Mouse (Mus musculus): Measurements from ENCODE around the gene Defb13. TPM values are rescaled to one million over a fixed set of nuclear protein-coding genes. Genes with fewer than 3 reads are reported as not detected.

Gene Defb13
- polyA plus RNA-seq, 1 experiment from 2014 or later = not detected

GRCm38 (mm10) chr8:21955321-21955720, 8.8 kb downstream of the Defb13 start:
- H3K9me3 ChIP-seq (replicated peaks; ENCODE audit: control insufficient read depth, low read length) = no peaks in the 10 kb centered on the region
- H3K27me3 ChIP-seq (ENCODE audit: control insufficient read depth, insufficient read depth, low read length) = no peaks in the 10 kb centered on the region
- H3K4me2 ChIP-seq (ENCODE audit: low read depth, low read length) = no peak overlapping the region
- no peak overlapping the region for H3K9ac ChIP-seq (ENCODE audit: low read length)
- no peak overlapping the region for H3K27ac ChIP-seq (ENCODE audit: low read length)
- 5% methylated on average over 9 of the region's 9 CpGs for WGBS
- H3K4me1 ChIP-seq (ENCODE audit: control insufficient read depth, insufficient read depth, low read length) = no peaks in the 10 kb centered on the region
- no peaks in the 10 kb centered on the region for H3K36me3 ChIP-seq (ENCODE audit: control insufficient read depth, insufficient read depth, low read length)
- H3K4me3 ChIP-seq (replicated peaks; ENCODE audit: low read length) = no peak overlapping the region
- no peak for ATAC-seq (ENCODE audit: insufficient read depth, low FRiP score)

GRCm38 (mm10) chr8:21956336-21956735, 9.8 kb downstream of the Defb13 start:
- H3K27ac ChIP-seq (ENCODE audit: low read length) = no peak overlapping the region
- no peaks in the 10 kb centered on the region for H3K4me1 ChIP-seq (ENCODE audit: control insufficient read depth, insufficient read depth, low read length)
- no peak overlapping the region for H3K4me2 ChIP-seq (ENCODE audit: low read depth, low read length)
- no peaks in the 10 kb centered on the region for H3K9me3 ChIP-seq (replicated peaks; ENCODE audit: control insufficient read depth, low read length)
- H3K4me3 ChIP-seq (replicated peaks; ENCODE audit: low read length) = no peak overlapping the region
- ATAC-seq (ENCODE audit: insufficient read depth, low FRiP score) = no peak
- no peak overlapping the region for H3K9ac ChIP-seq (ENCODE audit: low read length)
- no peaks in the 10 kb centered on the region for H3K27me3 ChIP-seq (ENCODE audit: control insufficient read depth, insufficient read depth, low read length)
- no peaks in the 10 kb centered on the region for H3K36me3 ChIP-seq (ENCODE audit: control insufficient read depth, insufficient read depth, low read length)
- 78% methylated on average over 3 of the region's 3 CpGs for WGBS

- Histone ChIP-seq H3K9me3 (replicated peaks; ENCODE audit: control insufficient read depth, low read length) (no peaks in the 10 kb centered on the region), H3K27me3 (ENCODE audit: control insufficient read depth, insufficient read depth, low read length) (no peaks in the 10 kb centered on the region), H3K4me3 (replicated peaks; ENCODE audit: low read length) (no peak within 1 kb of the TSS), H3K27ac (ENCODE audit: low read length) (no peak within 1 kb of the TSS), H3K9ac (ENCODE audit: low read length) (no peak within 1 kb of the TSS), H3K4me2 (ENCODE audit: low read depth, low read length) (no peak within 1 kb of the TSS), H3K36me3 (ENCODE audit: control insufficient read depth, insufficient read depth, low read length) (no peaks in the 10 kb centered on the region), H3K4me1 (ENCODE audit: control insufficient read depth, insufficient read depth, low read length) (no peaks in the 10 kb centered on the region)
- WGBS = 87% methylated on average over 2 of the region's 2 CpGs
- ATAC-seq (ENCODE audit: insufficient read depth, low FRiP score) = no peak
These were observed 11.9 kb downstream of the Defb13 start, which contains the start of gene Fam90a1a for GRCm38 (mm10) chr8:21958414-21958813. TSS of gene Fam90a1a (plus strand) at chr8:21958714.

GRCm38 (mm10) chr8:21966646-21967045, 20.1 kb downstream of the Defb13 start:
- H3K36me3 ChIP-seq (ENCODE audit: control insufficient read depth, insufficient read depth, low read length) = no peaks in the 10 kb centered on the region
- ATAC-seq (ENCODE audit: insufficient read depth, low FRiP score) = no peak
- no peaks in the 10 kb centered on the region for H3K4me1 ChIP-seq (ENCODE audit: control insufficient read depth, insufficient read depth, low read length)
- H3K27ac ChIP-seq (ENCODE audit: low read length) = no peak overlapping the region
- no peak overlapping the region for H3K9ac ChIP-seq (ENCODE audit: low read length)
- no peaks in the 10 kb centered on the region for H3K27me3 ChIP-seq (ENCODE audit: control insufficient read depth, insufficient read depth, low read length)
- H3K9me3 ChIP-seq (replicated peaks; ENCODE audit: control insufficient read depth, low read length) = no peaks in the 10 kb centered on the region
- 77% methylated on average over 1 of the region's 1 CpGs for WGBS
- H3K4me2 ChIP-seq (ENCODE audit: low read depth, low read length) = no peak overlapping the region
- no peak overlapping the region for H3K4me3 ChIP-seq (replicated peaks; ENCODE audit: low read length)

GRCm38 (mm10) chr8:21969475-21969874, 22.9 kb downstream of the Defb13 start, which contains the start of gene Ccdc70:
TSS of gene Ccdc70 (plus strand) at chr8:21969775.
- no peak for ATAC-seq (ENCODE audit: insufficient read depth, low FRiP score)
- Histone ChIP-seq H3K27me3 (ENCODE audit: control insufficient read depth, insufficient read depth, low read length) (no peaks in the 10 kb centered on the region), H3K4me3 (replicated peaks; ENCODE audit: low read length) (no peak within 1 kb of the TSS), H3K36me3 (ENCODE audit: control insufficient read depth, insufficient read depth, low read length) (no peaks in the 10 kb centered on the region), H3K9ac (ENCODE audit: low read length) (no peak within 1 kb of the TSS), H3K4me1 (ENCODE audit: control insufficient read depth, insufficient read depth, low read length) (no peaks in the 10 kb centered on the region), H3K4me2 (ENCODE audit: low read depth, low read length) (no peak within 1 kb of the TSS), H3K27ac (ENCODE audit: low read length) (no peak within 1 kb of the TSS), H3K9me3 (replicated peaks; ENCODE audit: control insufficient read depth, low read length) (no peaks in the 10 kb centered on the region)
- 65% methylated on average over 3 of the region's 3 CpGs for WGBS

GRCm38 (mm10) chr8:21978193-21978592, 31.6 kb downstream of the Defb13 start:
- no peaks in the 10 kb centered on the region for H3K9me3 ChIP-seq (replicated peaks; ENCODE audit: control insufficient read depth, low read length)
- H3K27ac ChIP-seq (ENCODE audit: low read length) = no peak overlapping the region
- H3K4me3 ChIP-seq (replicated peaks; ENCODE audit: low read length) = no peak overlapping the region
- H3K4me1 ChIP-seq (ENCODE audit: control insufficient read depth, insufficient read depth, low read length) = no peaks in the 10 kb centered on the region
- no peaks in the 10 kb centered on the region for H3K36me3 ChIP-seq (ENCODE audit: control insufficient read depth, insufficient read depth, low read length)
- no peak overlapping the region for H3K4me2 ChIP-seq (ENCODE audit: low read depth, low read length)
- WGBS = 62% methylated on average over 4 of the region's 4 CpGs
- ATAC-seq (ENCODE audit: insufficient read depth, low FRiP score) = no peak
- no peak overlapping the region for H3K9ac ChIP-seq (ENCODE audit: low read length)
- H3K27me3 ChIP-seq (ENCODE audit: control insufficient read depth, insufficient read depth, low read length) = no peaks in the 10 kb centered on the region

GRCm38 (mm10) chr8:21981664-21982337, 35.2 kb downstream of the Defb13 start:
- no peaks in the 10 kb centered on the region for H3K36me3 ChIP-seq (ENCODE audit: control insufficient read depth, insufficient read depth, low read length)

GRCm38 (mm10) chr8:21992184-21992583, 45.6 kb downstream of the Defb13 start:
- Histone ChIP-seq H3K27ac (ENCODE audit: low read length) (no peak overlapping the region), H3K36me3 (ENCODE audit: control insufficient read depth, insufficient read depth, low read length) (no peaks in the 10 kb centered on the region), H3K9me3 (replicated peaks; ENCODE audit: control insufficient read depth, low read length) (no peaks in the 10 kb centered on the region), H3K9ac (ENCODE audit: low read length) (no peak overlapping the region), H3K27me3 (ENCODE audit: control insufficient read depth, insufficient read depth, low read length) (no peaks in the 10 kb centered on the region), H3K4me1 (ENCODE audit: control insufficient read depth, insufficient read depth, low read length) (no peaks in the 10 kb centered on the region), H3K4me2 (ENCODE audit: low read depth, low read length) (no peak overlapping the region), H3K4me3 (replicated peaks; ENCODE audit: low read length) (no peak overlapping the region)
- 0 out of 2 replicates have a peak, but pooled peaks have one; percentile 47 for ATAC-seq (ENCODE audit: insufficient read depth, low FRiP score)
- 20% methylated on average over 6 of the region's 6 CpGs for WGBS

More at GRCm38 (mm10) chr8:21981664-21982337, 35.2 kb downstream of the Defb13 start:
- Histone ChIP-seq H3K27me3 (ENCODE audit: control insufficient read depth, insufficient read depth, low read length) (no peaks in the 10 kb centered on the region), H3K4me1 (ENCODE audit: control insufficient read depth, insufficient read depth, low read length) (no peaks in the 10 kb centered on the region), H3K9ac (ENCODE audit: low read length) (no peak overlapping the region), H3K4me3 (replicated peaks; ENCODE audit: low read length) (no peak overlapping the region), H3K27ac (ENCODE audit: low read length) (no peak overlapping the region), H3K9me3 (replicated peaks; ENCODE audit: control insufficient read depth, low read length) (no peaks in the 10 kb centered on the region), H3K4me2 (ENCODE audit: low read depth, low read length) (no peak overlapping the region)
- no peak for ATAC-seq (ENCODE audit: insufficient read depth, low FRiP score)
- 66% methylated on average over 8 of the region's 8 CpGs for WGBS

- Histone ChIP-seq H3K4me2 (ENCODE audit: low read depth, low read length) (no peak overlapping the region), H3K4me3 (replicated peaks; ENCODE audit: low read length) (no peak overlapping the region), H3K27ac (ENCODE audit: low read length) (no peak overlapping the region), H3K4me1 (ENCODE audit: control insufficient read depth, insufficient read depth, low read length) (no peaks in the 10 kb centered on the region), H3K9ac (ENCODE audit: low read length) (no peak overlapping the region), H3K36me3 (ENCODE audit: control insufficient read depth, insufficient read depth, low read length) (no peaks in the 10 kb centered on the region), H3K9me3 (replicated peaks; ENCODE audit: control insufficient read depth, low read length) (no peaks in the 10 kb centered on the region), H3K27me3 (ENCODE audit: control insufficient read depth, insufficient read depth, low read length) (no peaks in the 10 kb centered on the region)
- WGBS = 37% methylated on average over 3 of the region's 3 CpGs
- ATAC-seq (ENCODE audit: insufficient read depth, low FRiP score) = no peak
These were observed 48.6 kb downstream of the Defb13 start for GRCm38 (mm10) chr8:21995181-21995580.

Measured in stomach, embryonic 16.5 days (tissue).